Mouse (Mus musculus) limb, embryonic 13.5 days (tissue): ENCODE measurements around the gene Dapp1. TPM values are rescaled to one million over a fixed set of nuclear protein-coding genes. Genes with fewer than 3 reads are reported as not detected.
"Not testable (repeated sequence)": the region's sequence is repeated elsewhere in the genome, so short reads cannot be mapped to it uniquely, and the experiment has no call there.

Source experiments
- ATAC-seq: fragments of 200-750 bp; cut with Nextera tagmentation; 2 replicates; pipeline ENCODE4 v1.8.0; 2017; ENCODE audit warnings: low read depth, moderate number of reproducible peaks, moderate TSS enrichment; ENCODE audit not compliant: low FRiP score
- H3K27ac ChIP-seq: fragments of 300-500 bp; sonication (generic); 2 replicates; pipeline ENCODE4 v1.5.1; 2015; ENCODE audit warnings: inconsistent platforms, mild to moderate bottlenecking, moderate library complexity
- H3K27me3 ChIP-seq: fragments of 300-500 bp; sonication (generic); 2 replicates; pipeline ENCODE4 v1.6.1; 2015; ENCODE audit warnings: mild to moderate bottlenecking, inconsistent platforms
- H3K36me3 ChIP-seq: fragments of 300-500 bp; sonication (generic); 2 replicates; pipeline ENCODE4 v1.6.1; 2015; ENCODE audit warnings: inconsistent platforms, mild to moderate bottlenecking, moderate library complexity
- H3K4me1 ChIP-seq: fragments of 300-500 bp; sonication (generic); 2 replicates; pipeline ENCODE4 v1.6.1; 2015; ENCODE audit warnings: inconsistent platforms
- H3K4me2 ChIP-seq: fragments of 300-500 bp; sonication (generic); replicated peaks from 2 replicates; pipeline ENCODE4 v1.6.1; 2015; ENCODE audit warnings: inconsistent platforms, mild to moderate bottlenecking, moderate library complexity
- H3K4me3 ChIP-seq: fragments of 300-500 bp; sonication (generic); 2 replicates; pipeline ENCODE4 v1.5.1; 2015; ENCODE audit warnings: moderate library complexity, mild to moderate bottlenecking, inconsistent platforms
- H3K9ac ChIP-seq: fragments of 300-500 bp; sonication (generic); 2 replicates; pipeline ENCODE4 v1.6.1; 2015; ENCODE audit warnings: mild to moderate bottlenecking, inconsistent platforms
- H3K9me3 ChIP-seq: fragments of 300-500 bp; sonication (generic); 2 replicates; pipeline ENCODE4 v1.6.1; 2016; ENCODE audit warnings: inconsistent platforms
- WGBS: fragments of 180-500 bp; shearing (Covaris S2); methylation state at CpG from one replicate; pipeline ENCODE4 v1.1.7; 2015; 5-methylcytosine and 5-hydroxymethylcytosine counted together
- polyA plus RNA-seq: library from polyadenylated mRNA; unstranded; fragments of >200 nt; fragmentation: Nextera tagmentation; extraction: Ambion mirVana; gene quantifications from 2 replicates; pipeline ENCODE4 v1.2.1, GENCODE M21; 2015

Dapp1 gene
- polyA plus RNA-seq, 1 experiment from 2014 or later = 3.4 TPM

DNA sequence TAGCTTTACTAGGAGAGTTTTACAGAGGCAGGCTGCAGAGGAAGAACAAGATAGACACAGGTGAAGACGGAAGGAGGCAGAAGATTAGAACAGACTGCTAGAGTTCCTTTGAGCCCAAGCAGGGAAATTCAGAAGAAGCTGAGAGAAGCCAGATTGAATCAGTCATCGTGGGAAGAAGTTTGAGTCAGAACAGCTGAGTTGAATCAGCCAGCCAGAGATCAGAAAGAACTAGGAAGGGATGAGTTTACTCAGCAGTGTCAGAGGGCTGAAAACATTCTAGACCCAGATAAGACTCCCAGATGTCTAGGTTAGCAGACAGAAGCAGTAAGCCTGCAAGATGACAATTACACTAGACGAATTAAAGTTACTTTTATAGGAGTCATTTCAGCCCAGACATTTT, 47.4 kb downstream of the Dapp1 start:
- Histone ChIP-seq H3K27ac (no peak overlapping the region), H3K4me3 (no peak overlapping the region), H3K4me2 (no peak overlapping the region), H3K36me3 (peaks cover 21% of the 10 kb centered on the region), H3K9me3 (no peaks in the 10 kb centered on the region), H3K9ac (no peak overlapping the region), H3K27me3 (no peaks in the 10 kb centered on the region), H3K4me1 (no peaks in the 10 kb centered on the region)
- WGBS = 70% methylated on average over 3 of the region's 3 CpGs
- no peak for ATAC-seq

DNA sequence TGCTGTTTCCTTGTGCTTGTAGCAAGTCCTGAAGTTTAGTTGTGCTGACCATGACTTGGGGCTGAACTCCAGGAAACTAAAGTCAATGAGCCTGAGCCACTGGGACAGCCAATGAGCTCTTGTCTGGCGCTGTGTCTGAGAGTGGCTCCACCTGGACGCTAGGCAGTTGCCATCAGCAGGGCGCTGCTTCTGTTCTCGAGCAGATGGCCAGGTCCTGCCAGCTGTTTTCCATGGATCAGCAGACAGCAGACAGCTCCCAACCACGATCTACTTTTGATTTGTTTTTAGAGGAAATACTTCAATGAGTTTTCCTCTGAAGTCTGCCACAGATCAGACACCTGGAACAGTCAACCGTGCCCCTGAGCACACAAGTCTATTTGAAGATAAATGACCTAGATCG, 48.6 kb downstream of the Dapp1 start:
- ATAC-seq = no peak
- peaks cover 31% of the 10 kb centered on the region for H3K36me3 ChIP-seq
- H3K4me3 ChIP-seq = no peak overlapping the region
- H3K9me3 ChIP-seq = no peaks in the 10 kb centered on the region
- H3K27ac ChIP-seq = no peak overlapping the region
- H3K4me1 ChIP-seq = no peaks in the 10 kb centered on the region
- no peak overlapping the region for H3K4me2 ChIP-seq
- no peak overlapping the region for H3K9ac ChIP-seq
- WGBS = 68% methylated on average over 7 of the region's 7 CpGs
- no peaks in the 10 kb centered on the region for H3K27me3 ChIP-seq

DNA sequence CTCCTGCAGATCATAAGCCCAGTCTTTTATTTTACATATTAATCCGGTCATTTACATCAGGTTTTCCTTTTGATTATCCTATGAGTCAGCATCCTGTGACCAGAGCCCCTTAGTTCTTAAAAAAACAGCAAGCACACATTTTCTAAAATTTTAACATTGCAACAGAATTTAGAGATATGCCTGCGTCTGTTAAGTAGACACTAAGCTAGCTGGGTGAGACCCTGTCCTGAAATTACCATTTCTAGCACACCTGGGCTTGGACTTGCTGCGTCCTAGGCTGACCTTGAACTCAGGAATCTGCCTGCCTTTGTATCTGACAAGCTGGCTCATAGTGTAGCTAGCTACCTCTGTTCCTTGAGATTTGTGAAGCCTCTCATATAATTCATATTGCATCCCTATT, 51.4 kb downstream of the Dapp1 start:
- no peaks in the 10 kb centered on the region for H3K9me3 ChIP-seq
- no peaks in the 10 kb centered on the region for H3K4me1 ChIP-seq
- ATAC-seq = no peak
- 91% methylated on average over 3 of the region's 3 CpGs for WGBS
- H3K27ac ChIP-seq = no peak overlapping the region
- no peak overlapping the region for H3K4me2 ChIP-seq
- H3K4me3 ChIP-seq = no peak overlapping the region
- no peak overlapping the region for H3K9ac ChIP-seq
- peaks cover 57% of the 10 kb centered on the region for H3K36me3 ChIP-seq
- H3K27me3 ChIP-seq = no peaks in the 10 kb centered on the region

DNA sequence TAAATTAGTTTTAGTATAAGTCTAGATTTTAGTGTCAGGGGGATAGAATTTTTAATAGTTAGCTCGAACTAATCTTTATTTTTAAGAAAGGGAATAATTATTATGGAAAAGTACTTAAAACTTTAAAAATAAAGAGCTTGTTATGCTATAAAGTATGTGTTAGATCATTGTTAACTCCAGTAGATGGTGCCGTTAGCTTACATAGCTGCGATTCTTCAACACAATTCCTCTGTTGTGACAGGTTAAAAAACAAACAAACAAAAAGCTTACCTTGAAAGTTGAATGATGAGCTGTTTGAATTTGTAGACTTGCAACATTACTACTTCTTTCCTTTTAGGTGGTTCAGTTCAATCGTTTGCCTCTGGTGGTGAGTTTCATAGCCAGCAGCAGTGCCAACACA, 54.3 kb downstream of the Dapp1 start:
- Histone ChIP-seq H3K27ac (no peak overlapping the region), H3K9me3 (no peaks in the 10 kb centered on the region), H3K4me2 (no peak overlapping the region), H3K27me3 (no peaks in the 10 kb centered on the region), H3K4me1 (no peaks in the 10 kb centered on the region), H3K36me3 (peaks cover 74% of the 10 kb centered on the region), H3K9ac (no peak overlapping the region), H3K4me3 (no peak overlapping the region)
- WGBS = 87% methylated on average over 4 of the region's 4 CpGs
- ATAC-seq = no peak

DNA sequence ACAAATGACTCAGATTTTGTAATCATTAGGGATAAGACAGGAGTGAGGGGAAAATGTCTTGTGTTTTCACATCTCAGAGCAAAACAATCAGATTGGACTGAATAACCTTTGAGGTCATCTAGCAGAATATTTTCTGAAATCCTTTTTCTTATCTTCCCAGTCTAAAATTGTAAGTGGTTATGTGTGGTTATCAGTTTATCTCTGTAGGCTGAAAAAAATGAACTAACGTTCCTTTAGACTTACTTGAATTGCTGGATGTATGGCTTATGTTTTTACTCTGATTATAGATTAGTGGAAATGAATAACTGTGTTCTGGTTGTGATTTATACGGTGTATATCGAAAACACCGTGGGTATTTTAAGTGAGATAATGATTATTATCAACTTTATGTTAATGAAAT, 60.8 kb downstream of the Dapp1 start:
- H3K9me3 ChIP-seq = no peaks in the 10 kb centered on the region
- H3K4me1 ChIP-seq = peaks cover 16% of the 10 kb centered on the region
- no peaks in the 10 kb centered on the region for H3K27me3 ChIP-seq
- H3K4me3 ChIP-seq = no peak overlapping the region
- no peak overlapping the region for H3K27ac ChIP-seq
- ATAC-seq = no peak
- WGBS = 92% methylated on average over 4 of the region's 4 CpGs
- H3K36me3 ChIP-seq = peaks cover 35% of the 10 kb centered on the region
- H3K9ac ChIP-seq = no peak overlapping the region
- H3K4me2 ChIP-seq = no peak overlapping the region

DNA sequence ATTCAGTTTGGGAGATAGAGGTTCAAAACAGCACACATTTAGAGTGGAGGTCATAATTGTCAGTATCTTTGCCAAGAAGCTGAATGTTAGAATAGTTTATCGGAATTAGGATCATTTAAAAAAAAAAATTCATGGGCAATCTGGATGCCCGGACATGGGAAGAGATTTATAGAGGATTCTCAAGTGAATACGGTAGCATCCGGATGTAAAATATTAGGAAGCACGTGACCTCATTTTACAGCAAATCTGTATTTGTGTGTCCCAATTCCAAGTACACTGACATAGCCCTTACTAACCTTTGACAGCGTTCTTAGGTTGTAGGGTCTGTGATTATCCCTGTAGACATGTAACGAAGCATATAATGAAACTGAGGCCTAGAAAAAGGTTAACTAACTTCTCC, 61.9 kb downstream of the Dapp1 start:
- Histone ChIP-seq H3K36me3 (peaks cover 23% of the 10 kb centered on the region), H3K4me3 (peak overlapping the region; percentile 92), H3K9ac (peak overlapping the region; percentile 86), H3K27ac (no peak overlapping the region), H3K4me2 (peak overlapping the region; percentile 84), H3K4me1 (peaks cover 16% of the 10 kb centered on the region), H3K9me3 (no peaks in the 10 kb centered on the region), H3K27me3 (no peaks in the 10 kb centered on the region)
- WGBS = 87% methylated on average over 7 of the region's 7 CpGs
- ATAC-seq = no peak

DNA sequence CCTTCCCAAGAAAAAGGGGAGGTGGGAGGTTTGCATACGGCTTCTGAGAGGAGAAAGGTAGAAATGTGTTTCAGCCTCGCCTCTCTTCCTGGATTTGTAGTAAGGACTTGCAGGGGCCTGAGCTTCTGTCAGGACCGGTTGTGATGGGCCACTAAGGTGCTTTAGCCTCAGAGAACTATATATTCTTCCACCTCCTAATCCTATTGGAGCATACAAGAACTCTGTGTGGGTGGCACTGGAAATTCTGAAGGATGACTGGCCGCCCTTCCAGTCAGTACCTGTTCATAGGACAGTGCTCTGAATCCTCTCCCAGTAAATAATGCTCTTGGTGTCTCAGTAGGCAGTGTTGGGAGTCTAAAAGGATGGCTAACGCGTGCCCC, 62.4 kb downstream of the Dapp1 start:
- peak overlapping the region; percentile 84 for H3K4me2 ChIP-seq
- ATAC-seq = peak; percentile 31
- peak overlapping the region; percentile 92 for H3K4me3 ChIP-seq
- no peaks in the 10 kb centered on the region for H3K27me3 ChIP-seq
- peaks cover 21% of the 10 kb centered on the region for H3K36me3 ChIP-seq
- no peaks in the 10 kb centered on the region for H3K9me3 ChIP-seq
- peaks cover 16% of the 10 kb centered on the region for H3K4me1 ChIP-seq
- 16% methylated on average over 6 of the region's 6 CpGs for WGBS
- H3K9ac ChIP-seq = peak overlapping the region; percentile 86
- peak overlapping the region; percentile 74 for H3K27ac ChIP-seq

DNA sequence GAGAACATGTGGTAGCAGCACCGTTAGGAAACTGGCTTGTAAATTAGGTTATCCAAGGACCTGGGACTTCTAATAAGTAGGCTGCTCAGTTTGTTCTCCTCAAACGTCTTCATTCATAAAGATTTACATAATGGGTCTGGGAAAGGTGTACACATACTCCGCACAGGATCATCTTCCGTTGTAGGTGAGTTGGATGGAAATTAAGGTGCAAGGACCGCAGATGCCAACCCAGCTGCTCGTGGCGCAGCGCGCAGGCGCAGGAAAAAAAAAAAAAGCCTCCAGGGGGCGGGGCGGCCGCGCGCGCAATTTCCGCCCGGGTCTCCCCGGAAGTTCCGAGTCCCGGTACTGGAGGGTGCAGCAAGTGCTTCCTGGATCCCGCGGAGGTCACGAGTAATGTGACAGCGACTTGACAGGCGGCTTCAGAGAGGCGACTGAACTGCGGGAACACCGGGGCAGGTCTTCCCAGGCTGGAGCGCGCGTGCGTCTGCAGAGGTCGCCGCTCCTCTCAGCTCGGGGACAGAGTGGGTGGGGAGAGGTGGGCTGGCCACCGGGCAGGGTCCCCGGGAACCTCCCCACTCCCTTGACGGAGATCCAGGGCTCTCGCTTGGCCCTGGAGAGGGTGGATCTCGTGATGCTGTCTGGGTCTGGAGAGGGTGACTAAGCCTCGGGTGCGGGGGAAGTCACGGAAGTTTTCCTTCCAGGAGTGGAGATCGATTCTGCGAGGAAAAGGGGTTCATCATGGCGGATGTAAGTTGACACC, 63.0 kb downstream of the Dapp1 start, which contains the start of gene Lamtor3:
Lamtor3 (plus strand) TSS at position 335 of the 760 bp plus-strand sequence.
- ATAC-seq = peak; percentile 89
- Histone ChIP-seq H3K27me3 (no peaks in the 10 kb centered on the region), H3K4me3 (peak within 1 kb of the TSS; percentile 92), H3K4me2 (peak within 1 kb of the TSS; percentile 84), H3K4me1 (peaks cover 16% of the 10 kb centered on the region), H3K9ac (peak within 1 kb of the TSS; percentile 86), H3K27ac (peak within 1 kb of the TSS; percentile 74), H3K9me3 (no peaks in the 10 kb centered on the region), H3K36me3 (peaks cover 16% of the 10 kb centered on the region)
- WGBS = under 1% methylated on average over 47 of the region's 47 CpGs

DNA sequence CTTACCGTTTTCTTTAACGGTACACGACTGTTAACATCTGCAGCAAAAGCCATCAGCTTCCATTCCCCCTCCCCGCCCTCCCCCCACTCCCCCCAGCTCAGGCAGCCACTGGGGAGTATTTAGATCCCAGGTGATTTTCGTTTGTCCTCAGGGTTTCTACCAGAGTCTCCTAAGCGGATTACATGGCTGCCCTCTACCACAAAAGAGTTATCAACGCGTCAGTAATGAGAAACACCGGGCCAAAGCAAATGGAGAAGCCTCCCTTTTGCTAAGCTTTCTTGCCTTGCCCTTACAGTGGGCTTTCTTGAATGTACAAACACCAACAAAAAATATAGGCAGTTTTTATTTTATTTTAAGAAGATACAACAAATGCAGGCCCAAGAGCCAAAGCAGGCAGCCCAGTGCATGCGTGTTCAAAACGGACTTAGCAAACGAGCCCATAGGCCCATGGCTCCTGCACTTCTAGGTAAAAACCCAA, 63.6 kb downstream of the Dapp1 start:
- Histone ChIP-seq H3K4me2 (peak overlapping the region; percentile 84), H3K4me1 (peaks cover 16% of the 10 kb centered on the region), H3K27ac (peak overlapping the region; percentile 74), H3K36me3 (peaks cover 16% of the 10 kb centered on the region), H3K4me3 (peak overlapping the region; percentile 92), H3K9ac (peak overlapping the region; percentile 58), H3K9me3 (no peaks in the 10 kb centered on the region), H3K27me3 (no peaks in the 10 kb centered on the region)
- WGBS = 18% methylated on average over 12 of the region's 12 CpGs
- ATAC-seq = no peak

DNA sequence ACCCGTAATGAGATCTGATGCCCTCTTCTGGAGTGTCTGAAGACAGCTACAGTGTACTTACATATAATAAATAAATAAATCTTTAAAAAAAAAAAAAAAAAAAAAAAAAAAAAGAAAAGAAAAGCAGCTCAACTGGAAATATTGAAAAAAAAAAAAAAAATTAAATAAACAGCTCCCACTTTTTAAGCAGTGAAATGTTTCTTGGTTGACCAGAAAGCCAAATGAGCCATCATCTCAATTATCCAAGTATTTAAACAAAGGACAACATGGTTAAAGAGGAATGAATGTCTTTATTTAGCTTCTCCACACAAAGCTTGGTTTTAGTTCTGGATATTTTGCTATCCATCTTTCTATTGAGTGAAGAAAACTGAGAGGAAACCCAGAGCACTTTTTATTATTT, 66.8 kb downstream of the Dapp1 start:
- not testable (repeated sequence) for ATAC-seq, H3K27ac ChIP-seq, H3K4me2 ChIP-seq, H3K27me3 ChIP-seq, H3K9ac ChIP-seq, H3K9me3 ChIP-seq, H3K4me3 ChIP-seq
- Histone ChIP-seq H3K36me3 (peaks cover 15% of the 10 kb centered on the region; the same call in 1 of the 2 replicates), H3K4me1 (peaks cover 15% of the 10 kb centered on the region)
- WGBS = 100% methylated on average over 1 of the region's 1 CpGs

DNA sequence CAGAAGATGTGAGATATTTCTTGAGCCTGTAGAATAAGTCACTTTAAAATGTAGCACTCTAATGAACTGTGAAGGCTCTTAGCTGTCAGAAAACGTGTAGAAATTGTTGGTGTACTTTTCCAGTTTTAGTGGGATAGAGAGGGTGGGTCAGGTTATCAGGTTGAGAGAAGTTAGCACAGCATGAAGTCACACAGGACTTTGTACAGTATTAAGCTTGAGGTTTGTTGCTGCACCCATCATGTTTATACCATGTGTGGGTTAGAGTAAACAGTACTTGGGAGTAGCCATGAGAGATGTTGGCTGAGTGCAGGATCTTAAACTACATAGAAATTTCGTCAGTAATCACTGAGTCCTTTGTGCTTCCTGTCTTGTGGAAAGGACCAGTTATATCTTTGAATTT, 68.3 kb downstream of the Dapp1 start:
- no peak for ATAC-seq

DNA sequence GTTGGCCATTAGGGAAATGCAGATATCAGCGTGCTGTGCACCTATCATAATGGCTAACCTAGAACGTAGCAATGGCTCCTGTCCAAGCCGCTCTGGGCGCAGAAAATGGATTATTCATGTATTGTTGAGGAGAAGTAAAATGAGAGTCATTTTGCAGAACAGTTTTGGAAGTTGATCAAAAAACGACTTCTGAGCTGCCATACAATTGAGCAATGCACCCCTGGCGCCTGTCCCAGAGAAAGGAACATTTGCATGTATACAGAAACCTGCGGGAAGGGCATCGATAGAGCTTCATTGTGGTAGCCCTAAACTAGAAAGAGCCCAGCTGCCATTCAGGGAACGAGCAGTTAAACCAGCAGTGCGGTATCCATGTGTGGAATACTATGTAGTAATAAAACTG, 81.2 kb downstream of the Dapp1 start:
- Histone ChIP-seq H3K27ac (no peak overlapping the region; the same call in 1 of the 2 replicates), H3K4me1 (no peaks in the 10 kb centered on the region), H3K27me3 (no peaks in the 10 kb centered on the region), H3K9ac (no peak overlapping the region), H3K9me3 (no peaks in the 10 kb centered on the region), H3K4me2 (no peak overlapping the region), H3K36me3 (peaks cover 59% of the 10 kb centered on the region), H3K4me3 (no peak overlapping the region)
- ATAC-seq = no peak
- WGBS = 85% methylated on average over 10 of the region's 10 CpGs

More for the DNA sequence above, 68.3 kb downstream of the Dapp1 start:
- Histone ChIP-seq H3K27ac (no peak overlapping the region), H3K4me2 (no peak overlapping the region), H3K36me3 (peaks cover 18% of the 10 kb centered on the region; the same call in 1 of the 2 replicates), H3K9me3 (no peaks in the 10 kb centered on the region), H3K4me3 (no peak overlapping the region), H3K27me3 (no peaks in the 10 kb centered on the region), H3K9ac (no peak overlapping the region), H3K4me1 (peaks cover 7% of the 10 kb centered on the region)
- WGBS = 76% methylated on average over 2 of the region's 2 CpGs

DNA sequence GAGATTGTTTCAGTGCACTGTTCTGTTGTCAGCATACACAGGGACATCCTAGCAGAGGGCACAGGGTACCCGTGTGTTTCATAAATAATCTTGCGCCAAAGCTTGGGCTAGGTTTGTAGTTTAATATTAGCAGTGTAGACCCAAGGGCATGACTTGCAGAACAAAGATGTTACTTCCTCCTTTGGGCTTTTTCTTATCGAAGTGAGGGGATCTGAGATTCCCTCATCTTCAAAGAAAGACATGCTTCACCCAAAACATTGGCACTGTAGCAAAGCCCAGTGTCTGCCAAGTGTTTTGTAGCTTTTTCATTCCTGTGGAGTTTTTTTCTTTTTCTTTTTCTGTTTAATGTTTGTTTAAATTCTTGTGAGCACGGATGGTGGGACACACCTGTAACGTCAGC, 83.7 kb downstream of the Dapp1 start:
- ATAC-seq = no peak
- no peak overlapping the region for H3K4me2 ChIP-seq
- no peak overlapping the region for H3K9ac ChIP-seq
- 86% methylated on average over 5 of the region's 5 CpGs for WGBS
- H3K9me3 ChIP-seq = no peaks in the 10 kb centered on the region
- peaks cover 62% of the 10 kb centered on the region for H3K36me3 ChIP-seq
- no peak overlapping the region for H3K4me3 ChIP-seq
- no peaks in the 10 kb centered on the region for H3K27me3 ChIP-seq
- no peaks in the 10 kb centered on the region for H3K4me1 ChIP-seq
- H3K27ac ChIP-seq = no peak overlapping the region
